Mouse (Mus musculus) forebrain, embryonic 11.5 days (tissue): ENCODE measurements at regions not wholly inside any gene's neighbourhood (a gene's known extent, or its start where the extent isn't known, plus 50 kb on each side); places are given as distances from the start of the nearest gene placed in this dataset.

Experiments used
- ATAC-seq: fragments of 200-750 bp; cut with Nextera tagmentation; replicated peaks from 2 replicates; pipeline ENCODE4 v1.8.0; 2017; ENCODE audit warnings: moderate TSS enrichment; ENCODE audit not compliant: low FRiP score
- DNase-seq: peaks from one replicate; pipeline ENCODE4 v3.0.0-alpha.2; 2017; ENCODE audit warnings: low spot score
- H3K27ac ChIP-seq: fragments of 300-500 bp; sonication (generic); 2 replicates; pipeline ENCODE4 v1.5.1; 2014; ENCODE audit warnings: low read depth, low read length
- H3K27me3 ChIP-seq: fragments of 300-500 bp; sonication (generic); 2 replicates; pipeline ENCODE4 v1.6.1; 2014; ENCODE audit warnings: mild to moderate bottlenecking, low read length, mixed read lengths; ENCODE audit not compliant: control insufficient read depth, insufficient read depth
- H3K36me3 ChIP-seq: fragments of 300-500 bp; sonication (generic); 2 replicates; pipeline ENCODE4 v1.6.1; 2014; ENCODE audit warnings: mild to moderate bottlenecking, low read length, moderate library complexity, mixed read lengths; ENCODE audit not compliant: control insufficient read depth, insufficient read depth
- H3K4me1 ChIP-seq: fragments of 300-500 bp; sonication (generic); replicated peaks from 2 replicates; pipeline ENCODE4 v1.6.1; 2014; ENCODE audit warnings: low read length, mixed read lengths; ENCODE audit not compliant: control insufficient read depth, insufficient read depth
- H3K4me2 ChIP-seq: fragments of 300-500 bp; sonication (generic); 2 replicates; pipeline ENCODE4 v1.6.1; 2014; ENCODE audit warnings: low read depth, mild to moderate bottlenecking, low read length, moderate library complexity, mixed read lengths; ENCODE audit not compliant: severe bottlenecking
- H3K4me3 ChIP-seq: fragments of 300-500 bp; sonication (generic); 2 replicates; pipeline ENCODE4 v1.5.1; 2014; ENCODE audit warnings: low read depth, low read length
- H3K9ac ChIP-seq: fragments of 300-500 bp; sonication (generic); 2 replicates; pipeline ENCODE4 v1.6.1; 2014; ENCODE audit warnings: low read length
- H3K9me3 ChIP-seq: fragments of 300-500 bp; sonication (generic); 2 replicates; pipeline ENCODE4 v1.6.1; 2016; ENCODE audit warnings: low read length, mixed read lengths; ENCODE audit not compliant: control insufficient read depth
- WGBS: fragments of 180-500 bp; shearing (Covaris S2); extraction: QIAGEN DNeasy Blood & Tissue Kit; methylation state at CpG from one replicate; pipeline ENCODE4 v1.1.7; 2014; 5-methylcytosine and 5-hydroxymethylcytosine counted together

DNA sequence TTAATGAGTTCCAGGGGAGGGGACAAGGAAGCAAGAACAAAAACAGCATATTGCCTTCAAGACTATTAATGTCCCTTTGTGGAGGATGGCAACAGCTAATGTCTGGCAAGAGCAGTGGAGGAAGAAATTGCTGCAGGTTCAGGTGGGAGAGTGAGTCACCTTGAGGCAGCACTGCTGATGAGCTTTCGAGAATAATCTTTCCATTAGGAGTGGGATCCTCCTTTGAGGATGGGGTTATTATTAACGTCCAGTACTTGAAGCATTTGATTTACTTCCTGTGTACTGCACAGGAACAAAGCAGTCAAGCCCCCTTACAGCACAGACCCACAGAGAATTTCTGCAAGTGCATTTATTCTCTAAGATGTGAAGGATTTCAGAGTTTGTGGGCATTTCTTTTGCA is 671.2 kb upstream of the Stxbp6 start:
- Histone ChIP-seq H3K4me3 (no peak overlapping the region), H3K36me3 (no peaks in the 10 kb centered on the region), H3K4me1 (no peaks in the 10 kb centered on the region), H3K27ac (no peak overlapping the region), H3K27me3 (no peaks in the 10 kb centered on the region), H3K9me3 (no peaks in the 10 kb centered on the region), H3K9ac (no peak overlapping the region), H3K4me2 (no peak overlapping the region)
- WGBS = 74% methylated on average over 2 of the region's 2 CpGs
- no peak for ATAC-seq
- DNase-seq = no peak

DNA sequence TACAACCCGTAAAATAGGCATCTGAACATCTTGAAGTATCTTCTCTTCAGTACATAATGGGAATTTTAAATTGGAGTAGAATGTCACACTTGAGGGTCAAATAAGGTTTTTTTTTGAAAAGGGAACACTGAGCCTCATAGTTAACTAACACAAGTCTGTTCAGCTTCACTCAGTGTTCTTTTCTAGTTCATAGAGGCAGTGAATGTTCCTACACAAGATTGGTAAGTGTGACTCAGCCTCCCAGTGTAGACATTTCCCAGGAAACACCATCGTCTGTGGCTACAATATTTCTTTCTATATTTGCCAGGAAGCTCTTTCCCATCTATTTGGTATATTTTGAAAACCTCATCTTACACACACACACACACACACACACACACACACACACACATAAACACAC is 670.1 kb upstream of the Stxbp6 start:
- WGBS = 91% methylated on average over 2 of the region's 2 CpGs
- no peaks in the 10 kb centered on the region for H3K9me3 ChIP-seq
- H3K4me3 ChIP-seq = no peak overlapping the region
- H3K4me2 ChIP-seq = no peak overlapping the region
- no peaks in the 10 kb centered on the region for H3K36me3 ChIP-seq
- no peak overlapping the region for H3K9ac ChIP-seq
- ATAC-seq (no peak), DNase-seq (no peak)
- H3K27ac ChIP-seq = no peak overlapping the region
- H3K4me1 ChIP-seq = no peaks in the 10 kb centered on the region
- no peaks in the 10 kb centered on the region for H3K27me3 ChIP-seq

DNA sequence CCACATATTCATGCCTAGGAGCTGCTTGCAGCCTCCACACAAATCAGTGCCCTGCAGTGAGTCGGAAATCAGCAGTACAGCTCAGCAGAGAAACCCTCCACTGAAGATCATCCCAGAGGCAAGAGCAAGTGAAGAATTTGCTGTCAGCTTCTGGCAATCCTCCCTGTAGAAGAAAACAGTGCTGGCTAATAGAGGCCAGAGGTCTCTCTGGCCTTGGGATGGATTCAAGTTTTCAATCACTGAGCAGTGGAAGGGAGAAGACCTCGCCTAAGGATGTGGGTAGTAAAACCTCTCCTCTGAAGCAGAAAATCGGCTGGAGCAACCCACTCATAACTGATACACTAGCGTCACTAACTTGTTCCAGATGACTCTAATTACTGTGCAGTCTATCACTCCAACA is 659.2 kb upstream of the Stxbp6 start:
- ATAC-seq = no peak

GRCm38 (mm10) chr12:45724565-45725370 is 650.3 kb upstream of the Stxbp6 start:
- Histone ChIP-seq H3K9me3 (no peaks in the 10 kb centered on the region), H3K9ac (no peak overlapping the region), H3K27ac (no peak overlapping the region), H3K36me3 (no peaks in the 10 kb centered on the region), H3K4me2 (no peak overlapping the region), H3K27me3 (no peaks in the 10 kb centered on the region), H3K4me1 (no peaks in the 10 kb centered on the region), H3K4me3 (no peak overlapping the region)
- WGBS = 86% methylated on average over 5 of the region's 5 CpGs
- DNase-seq (no peak), ATAC-seq (no peak)

More for the DNA sequence above, 659.2 kb upstream of the Stxbp6 start:
- WGBS = 77% methylated on average over 4 of the region's 4 CpGs
- Histone ChIP-seq H3K4me1 (no peaks in the 10 kb centered on the region), H3K9me3 (no peaks in the 10 kb centered on the region), H3K4me3 (no peak overlapping the region), H3K4me2 (no peak overlapping the region), H3K36me3 (no peaks in the 10 kb centered on the region), H3K9ac (no peak overlapping the region), H3K27ac (no peak overlapping the region), H3K27me3 (no peaks in the 10 kb centered on the region)
- no peak for DNase-seq

DNA sequence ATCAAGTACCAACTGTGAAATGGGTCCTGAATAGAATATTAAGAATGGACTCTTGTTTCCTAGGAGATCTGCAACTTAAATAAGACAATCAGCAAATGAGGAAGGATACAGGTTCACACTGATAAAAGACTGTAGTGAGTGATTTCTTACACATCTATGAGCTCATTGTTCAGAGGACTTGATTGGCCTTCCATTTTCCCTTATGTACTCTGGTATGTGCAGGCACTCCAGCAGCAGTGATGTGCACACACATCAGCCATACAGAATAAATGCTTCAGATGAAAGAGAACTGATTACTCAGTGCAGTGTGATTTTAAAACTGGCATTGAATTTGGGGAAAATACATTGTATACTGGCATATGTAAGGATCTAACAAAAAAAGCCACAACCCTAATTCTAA is 636.8 kb upstream of the Stxbp6 start:
- ATAC-seq (peak; percentile 85), DNase-seq (no peak)
- Histone ChIP-seq H3K9me3 (no peaks in the 10 kb centered on the region), H3K4me3 (no peak overlapping the region), H3K27ac (no peak overlapping the region), H3K9ac (no peak overlapping the region), H3K27me3 (no peaks in the 10 kb centered on the region), H3K4me1 (no peaks in the 10 kb centered on the region), H3K4me2 (no peak overlapping the region), H3K36me3 (no peaks in the 10 kb centered on the region)

DNA sequence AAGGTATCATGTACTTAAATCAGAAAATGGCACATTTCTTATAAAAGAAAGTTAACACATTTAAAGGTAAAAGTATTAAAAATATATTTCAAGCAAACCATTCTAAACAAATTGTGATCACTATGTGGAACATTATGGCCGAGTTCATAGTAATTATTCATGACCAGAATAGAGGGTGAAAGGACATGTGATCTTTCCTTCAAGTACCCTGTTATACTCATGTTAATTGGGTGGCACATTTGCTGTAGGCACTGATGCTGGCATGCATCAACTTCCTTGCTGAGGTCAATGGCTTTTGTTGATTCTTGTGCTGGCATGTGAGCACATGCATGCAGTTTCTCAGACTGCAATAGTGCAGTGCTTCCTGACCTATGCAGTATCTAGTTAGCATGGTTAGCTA is 636.3 kb upstream of the Stxbp6 start:
- H3K9ac ChIP-seq = no peak overlapping the region
- H3K4me3 ChIP-seq = no peak overlapping the region
- ATAC-seq (peak; percentile 39; the same call in 1 of the 2 replicates), DNase-seq (no peak)
- 65% methylated on average over 1 of the region's 1 CpGs for WGBS
- H3K4me1 ChIP-seq = no peaks in the 10 kb centered on the region
- no peaks in the 10 kb centered on the region for H3K27me3 ChIP-seq
- no peaks in the 10 kb centered on the region for H3K9me3 ChIP-seq
- no peaks in the 10 kb centered on the region for H3K36me3 ChIP-seq
- H3K4me2 ChIP-seq = no peak overlapping the region
- H3K27ac ChIP-seq = no peak overlapping the region

DNA sequence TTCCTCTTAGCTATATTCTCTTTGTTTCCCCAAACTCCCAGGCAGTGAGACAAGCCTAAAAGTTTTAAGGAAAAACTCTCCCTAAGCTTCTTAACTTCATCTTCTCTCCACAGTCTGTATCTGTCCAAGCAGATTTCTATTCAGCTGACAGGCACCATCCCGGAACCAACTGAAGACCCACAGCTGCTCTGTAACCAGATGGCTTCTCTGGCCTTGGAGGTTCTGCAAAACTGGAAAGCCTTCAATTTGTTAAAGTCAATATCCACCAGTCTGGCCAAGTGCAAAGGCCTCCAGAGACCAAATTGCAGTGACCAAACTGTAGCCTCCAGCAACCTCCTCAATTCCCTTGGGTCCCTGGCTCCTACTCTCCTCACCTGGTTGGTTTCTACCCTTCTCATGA is 614.8 kb upstream of the Stxbp6 start:
- WGBS = 80% methylated on average over 1 of the region's 1 CpGs
- no peak for ATAC-seq

DNA sequence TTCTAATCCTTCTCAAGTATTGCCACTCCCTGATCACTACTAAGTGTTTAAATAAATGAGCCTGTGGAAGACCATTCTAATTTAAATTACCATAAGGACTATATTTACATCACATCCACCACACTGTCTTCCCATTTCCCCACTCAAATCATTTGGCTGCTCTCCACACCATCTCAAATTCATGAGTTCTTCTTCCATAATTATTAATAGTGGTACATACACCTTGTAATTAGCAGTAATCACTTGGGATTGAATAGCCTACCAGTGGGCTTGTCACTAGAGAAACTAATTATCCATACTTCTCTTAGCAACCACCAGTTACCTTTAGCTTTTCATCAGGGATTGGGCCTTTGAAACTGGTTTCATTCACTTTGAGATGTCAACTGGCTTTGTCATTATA is 612.3 kb upstream of the Stxbp6 start:
- no peaks in the 10 kb centered on the region for H3K27me3 ChIP-seq
- DNase-seq (no peak), ATAC-seq (peak; percentile 71)
- no peak overlapping the region for H3K9ac ChIP-seq
- H3K27ac ChIP-seq = no peak overlapping the region
- no peaks in the 10 kb centered on the region for H3K9me3 ChIP-seq
- no peak overlapping the region for H3K4me3 ChIP-seq
- H3K36me3 ChIP-seq = no peaks in the 10 kb centered on the region
- no peaks in the 10 kb centered on the region for H3K4me1 ChIP-seq
- no peak overlapping the region for H3K4me2 ChIP-seq

More for the DNA sequence above, 614.8 kb upstream of the Stxbp6 start:
- no peaks in the 10 kb centered on the region for H3K9me3 ChIP-seq
- no peak for DNase-seq
- no peaks in the 10 kb centered on the region for H3K27me3 ChIP-seq
- H3K9ac ChIP-seq = no peak overlapping the region
- no peak overlapping the region for H3K4me2 ChIP-seq
- no peak overlapping the region for H3K27ac ChIP-seq
- no peaks in the 10 kb centered on the region for H3K36me3 ChIP-seq
- H3K4me1 ChIP-seq = no peaks in the 10 kb centered on the region
- no peak overlapping the region for H3K4me3 ChIP-seq

- Histone ChIP-seq H3K4me1 (no peaks in the 10 kb centered on the region; the same call in 1 of the 2 replicates), H3K4me3 (no peak overlapping the region), H3K27me3 (no peaks in the 10 kb centered on the region), H3K4me2 (no peak overlapping the region), H3K9ac (no peak overlapping the region), H3K36me3 (no peaks in the 10 kb centered on the region), H3K9me3 (no peaks in the 10 kb centered on the region), H3K27ac (no peak overlapping the region)
- ATAC-seq (no peak; the same call in 1 of the 2 replicates), DNase-seq (no peak)
- WGBS = 23% methylated on average over 3 of the region's 3 CpGs
Observed at GRCm38 (mm10) chr12:45672361-45672760, 597.9 kb upstream of the Stxbp6 start.
